17 mouse cellular contexts compared by ENCODE assay signal in genomic region chr9:16439941-16440340, GRCm38 (mm10).
DNase-seq lines count a peak whose midpoint lies in the region; ATAC-seq lines count a peak whose summit lies in the region.
"Had no signal": no experiment of that assay in that cellular context is flagged by ENCODE, and none has a peak within 500 bp of the region (broad histone marks: within the 10 kb centered on the region; RNA-seq: fewer than 3 reads in every experiment).

No protein-coding gene starts in this region.

- no peak for DNase-seq in forebrain, embryonic 10.5 days (ENCODE audit: extremely low spot score, low spot score)
- peak; percentile 63 for DNase-seq in forebrain, embryonic 14.5 days (ENCODE audit: low spot score)
- DNase-seq in hindbrain, embryonic 14.5 days (ENCODE audit: low spot score): peak; percentile 33
- DNase-seq in midbrain, embryonic 14.5 days: peak; percentile 58
- DNase-seq in right cerebral cortex, postnatal 25 days: no peak
- DNase-seq in left cerebral cortex, postnatal 14 days (ENCODE audit: low spot score in 2 of 2): no peak
- no peak for DNase-seq in right cerebral cortex, adult 18-20 months
- DNase-seq: cerebellum, adult 9-10 months; kidney, postnatal 10 days; lung, postnatal 4 days; retina, postnatal 1 day; spleen, adult 18-20 months had no signal

- intact Hi-C loops in left cerebral cortex, postnatal 14 days (cut with DNase I): no loop called here

- H3K4me1 ChIP-seq in forebrain, embryonic 13.5 days: peaks cover 55% of the 10 kb centered on the region
- peaks cover 45% of the 10 kb centered on the region for H3K4me1 ChIP-seq in forebrain, embryonic 10.5 days
- peaks cover 37% of the 10 kb centered on the region for H3K4me1 ChIP-seq in forebrain, embryonic 14.5 days (ENCODE audit: control insufficient read depth, insufficient read depth, low read length)
- H3K4me1 ChIP-seq in hindbrain, embryonic 14.5 days (replicated peaks; ENCODE audit: control insufficient read depth, insufficient read depth, low read length): peaks cover 51% of the 10 kb centered on the region
- peaks cover 52% of the 10 kb centered on the region for H3K4me1 ChIP-seq in midbrain, embryonic 14.5 days (ENCODE audit: control insufficient read depth, insufficient read depth, low read length)
- H3K4me1 ChIP-seq: limb, embryonic 12.5 days; liver, embryonic 15.5 days had no signal

- ATAC-seq in forebrain, embryonic 13.5 days: peak; percentile 23; the same call in 1 of the 2 replicates
- ATAC-seq in forebrain, embryonic 14.5 days: 0 out of 2 replicates have a peak, but pooled peaks have one; percentile 9
- peak; percentile 29; the same call in 1 of the 2 replicates for ATAC-seq in hindbrain, embryonic 14.5 days (ENCODE audit: low FRiP score)
- peak; percentile 29; the same call in 1 of the 2 replicates for ATAC-seq in midbrain, embryonic 14.5 days (ENCODE audit: low FRiP score, low TSS enrichment)

- H3K9ac ChIP-seq in forebrain, embryonic 13.5 days: no peak overlapping the region
- H3K9ac ChIP-seq in forebrain, embryonic 14.5 days (ENCODE audit: low read length): no peak overlapping the region
- H3K9ac ChIP-seq in hindbrain, embryonic 14.5 days: no peak overlapping the region
- H3K9ac ChIP-seq in midbrain, embryonic 14.5 days (replicated peaks; ENCODE audit: low read length): no peak overlapping the region
- H3K9ac ChIP-seq: limb, embryonic 12.5 days; liver, embryonic 15.5 days had no signal

- H3K36me3 ChIP-seq in forebrain, embryonic 13.5 days (ENCODE audit: poor library complexity, severe bottlenecking): no peaks in the 10 kb centered on the region
- H3K36me3 ChIP-seq in forebrain, embryonic 10.5 days (replicated peaks): no peaks in the 10 kb centered on the region
- no peaks in the 10 kb centered on the region for H3K36me3 ChIP-seq in forebrain, embryonic 14.5 days (ENCODE audit: control insufficient read depth, insufficient read depth, low read length)
- H3K36me3 ChIP-seq in hindbrain, embryonic 14.5 days (replicated peaks; ENCODE audit: control insufficient read depth, insufficient read depth): no peaks in the 10 kb centered on the region
- H3K36me3 ChIP-seq in midbrain, embryonic 14.5 days (ENCODE audit: control insufficient read depth, insufficient read depth, low read length): no peaks in the 10 kb centered on the region
- H3K36me3 ChIP-seq: embryonic facial prominence, embryonic 10.5 days; limb, embryonic 12.5 days; liver, embryonic 15.5 days had no signal

- WGBS in forebrain, embryonic 13.5 days: 33% methylated on average over 3 of the region's 3 CpGs
- WGBS in forebrain, embryonic 10.5 days: 79% methylated on average over 3 of the region's 3 CpGs
- WGBS in forebrain, embryonic 14.5 days: 33% methylated on average over 3 of the region's 3 CpGs
- 12% methylated on average over 3 of the region's 3 CpGs for WGBS in hindbrain, embryonic 14.5 days
- 17% methylated on average over 3 of the region's 3 CpGs for WGBS in midbrain, embryonic 14.5 days

- H3K27ac ChIP-seq in forebrain, embryonic 13.5 days: 0 out of 2 replicates have a peak overlapping the region, but pooled peaks have one; percentile 10
- no peak overlapping the region for H3K27ac ChIP-seq in forebrain, embryonic 10.5 days
- no peak overlapping the region for H3K27ac ChIP-seq in forebrain, embryonic 14.5 days (ENCODE audit: low read depth, low read length)
- H3K27ac ChIP-seq in hindbrain, embryonic 14.5 days: peak overlapping the region; percentile 78
- peak overlapping the region; percentile 77 for H3K27ac ChIP-seq in midbrain, embryonic 14.5 days (replicated peaks; ENCODE audit: low read depth, low read length)
- H3K27ac ChIP-seq: embryonic facial prominence, embryonic 10.5 days; limb, embryonic 12.5 days; liver, embryonic 15.5 days had no signal

- H3K4me2 ChIP-seq in forebrain, embryonic 13.5 days: no peak overlapping the region
- no peak overlapping the region for H3K4me2 ChIP-seq in forebrain, embryonic 14.5 days (ENCODE audit: low read length)
- peak overlapping the region; percentile 27; the same call in 1 of the 2 replicates for H3K4me2 ChIP-seq in hindbrain, embryonic 14.5 days (replicated peaks)
- H3K4me2 ChIP-seq in midbrain, embryonic 14.5 days (ENCODE audit: low read length): peak overlapping the region; percentile 5; the same call in 1 of the 2 replicates
- H3K4me2 ChIP-seq: limb, embryonic 12.5 days; liver, embryonic 15.5 days had no signal

- H3K9me3 ChIP-seq in forebrain, embryonic 13.5 days (replicated peaks): no peaks in the 10 kb centered on the region
- no peaks in the 10 kb centered on the region for H3K9me3 ChIP-seq in forebrain, embryonic 10.5 days
- no peaks in the 10 kb centered on the region for H3K9me3 ChIP-seq in forebrain, embryonic 14.5 days (replicated peaks; ENCODE audit: control insufficient read depth, low read length)
- no peaks in the 10 kb centered on the region for H3K9me3 ChIP-seq in hindbrain, embryonic 14.5 days (ENCODE audit: control insufficient read depth, low read length)
- H3K9me3 ChIP-seq in midbrain, embryonic 14.5 days (ENCODE audit: control insufficient read depth, low read length): no peaks in the 10 kb centered on the region
- H3K9me3 ChIP-seq: embryonic facial prominence, embryonic 10.5 days; limb, embryonic 12.5 days; liver, embryonic 15.5 days had no signal

- no peak overlapping the region for H3K4me3 ChIP-seq in forebrain, embryonic 13.5 days
- H3K4me3 ChIP-seq in forebrain, embryonic 10.5 days: no peak overlapping the region
- no peak overlapping the region for H3K4me3 ChIP-seq in forebrain, embryonic 14.5 days (ENCODE audit: low read depth, low read length)
- no peak overlapping the region for H3K4me3 ChIP-seq in hindbrain, embryonic 14.5 days (replicated peaks; ENCODE audit: low read length)
- no peak overlapping the region for H3K4me3 ChIP-seq in midbrain, embryonic 14.5 days (replicated peaks; ENCODE audit: low read depth, low read length)
- H3K4me3 ChIP-seq: embryonic facial prominence, embryonic 10.5 days; limb, embryonic 12.5 days; liver, embryonic 15.5 days; myocyte had no signal

- no peaks in the 10 kb centered on the region for H3K27me3 ChIP-seq in forebrain, embryonic 13.5 days
- no peaks in the 10 kb centered on the region for H3K27me3 ChIP-seq in forebrain, embryonic 10.5 days (ENCODE audit: poor library complexity, severe bottlenecking)
- no peaks in the 10 kb centered on the region for H3K27me3 ChIP-seq in forebrain, embryonic 14.5 days (replicated peaks; ENCODE audit: control insufficient read depth, insufficient read depth, low read length)
- H3K27me3 ChIP-seq in hindbrain, embryonic 14.5 days (ENCODE audit: control insufficient read depth, insufficient read depth, low read length): no peaks in the 10 kb centered on the region
- H3K27me3 ChIP-seq in midbrain, embryonic 14.5 days (ENCODE audit: control insufficient read depth, insufficient read depth, low read length): no peaks in the 10 kb centered on the region
- H3K27me3 ChIP-seq: limb, embryonic 12.5 days; liver, embryonic 15.5 days had no signal

Comparison
In these comparisons a context has a peak if more than half of its experiments do, and no peak if none do; other contexts are left out.
1. H3K27ac ChIP-seq: peak in forebrain, embryonic 13.5 days (single experiment), hindbrain, embryonic 14.5 days (single experiment) and midbrain, embryonic 14.5 days (single experiment); none in forebrain, embryonic 10.5 days (single experiment) and forebrain, embryonic 14.5 days (single experiment).
2. DNase-seq: peak in forebrain, embryonic 14.5 days (single experiment), hindbrain, embryonic 14.5 days (single experiment) and midbrain, embryonic 14.5 days (single experiment); none in forebrain, embryonic 10.5 days (single experiment), right cerebral cortex, postnatal 25 days (single experiment), left cerebral cortex, postnatal 14 days (0 of 2) and right cerebral cortex, adult 18-20 months (single experiment).
3. H3K4me2 ChIP-seq: peak in hindbrain, embryonic 14.5 days (single experiment) and midbrain, embryonic 14.5 days (single experiment); none in forebrain, embryonic 13.5 days (single experiment) and forebrain, embryonic 14.5 days (single experiment).
4. Peak in every context shown above with its lines, with median percentiles within 50 percentile points of each other: ATAC-seq.